Mouse (Mus musculus) embryonic facial prominence, embryonic 13.5 days (tissue): ENCODE results near the gene Tectb. TPM values are rescaled to one million over a fixed set of nuclear protein-coding genes. Genes with fewer than 3 reads are reported as not detected.
"Not testable (repeated sequence)": the region's sequence is repeated elsewhere in the genome, so short reads cannot be mapped to it uniquely, and the experiment has no call there.

ENCODE experiments used
- ATAC-seq: fragments of 200-750 bp; cut with Nextera tagmentation; 2 replicates; pipeline ENCODE4 v1.8.0; 2017; ENCODE audit warnings: low read depth; ENCODE audit not compliant: insufficient number of reproducible peaks, insufficient read depth, low FRiP score, low TSS enrichment
- H3K27ac ChIP-seq: fragments of 300-500 bp; sonication (generic); 2 replicates; pipeline ENCODE4 v1.5.1; 2015; ENCODE audit warnings: moderate library complexity, mild to moderate bottlenecking, inconsistent platforms
- H3K27me3 ChIP-seq: fragments of 300-500 bp; sonication (generic); 2 replicates; pipeline ENCODE4 v1.6.1; 2015; ENCODE audit warnings: mild to moderate bottlenecking, inconsistent platforms
- H3K36me3 ChIP-seq: fragments of 300-500 bp; sonication (generic); 2 replicates; pipeline ENCODE4 v1.6.1; 2015; ENCODE audit warnings: mild to moderate bottlenecking, inconsistent platforms
- H3K4me1 ChIP-seq: fragments of 300-500 bp; sonication (generic); 2 replicates; pipeline ENCODE4 v1.6.1; 2015; ENCODE audit warnings: inconsistent platforms
- H3K4me2 ChIP-seq: fragments of 300-500 bp; sonication (generic); 2 replicates; pipeline ENCODE4 v1.6.1; 2015; ENCODE audit warnings: moderate library complexity, mild to moderate bottlenecking, inconsistent platforms
- H3K4me3 ChIP-seq: fragments of 300-500 bp; sonication (generic); 2 replicates; pipeline ENCODE4 v1.5.1; 2015; ENCODE audit warnings: mild to moderate bottlenecking, inconsistent platforms
- H3K9ac ChIP-seq: fragments of 300-500 bp; sonication (generic); 2 replicates; pipeline ENCODE4 v1.6.1; 2015; ENCODE audit warnings: mild to moderate bottlenecking, inconsistent platforms
- H3K9me3 ChIP-seq: fragments of 300-500 bp; sonication (generic); 2 replicates; pipeline ENCODE4 v1.6.1; 2016; ENCODE audit warnings: inconsistent platforms
- WGBS: fragments of 180-500 bp; shearing (Covaris S2); methylation state at CpG from one replicate; pipeline ENCODE4 v1.1.7; 2015; ENCODE audit warnings: mixed read lengths; 5-methylcytosine and 5-hydroxymethylcytosine counted together
- polyA plus RNA-seq: library from polyadenylated mRNA; unstranded; fragments of >200 nt; fragmentation: Nextera tagmentation; extraction: Ambion mirVana; gene quantifications from 2 replicates; pipeline ENCODE4 v1.2.1, GENCODE M21; 2015

Tectb gene
- polyA plus RNA-seq, 1 experiment from 2014 or later, result not detected

DNA sequence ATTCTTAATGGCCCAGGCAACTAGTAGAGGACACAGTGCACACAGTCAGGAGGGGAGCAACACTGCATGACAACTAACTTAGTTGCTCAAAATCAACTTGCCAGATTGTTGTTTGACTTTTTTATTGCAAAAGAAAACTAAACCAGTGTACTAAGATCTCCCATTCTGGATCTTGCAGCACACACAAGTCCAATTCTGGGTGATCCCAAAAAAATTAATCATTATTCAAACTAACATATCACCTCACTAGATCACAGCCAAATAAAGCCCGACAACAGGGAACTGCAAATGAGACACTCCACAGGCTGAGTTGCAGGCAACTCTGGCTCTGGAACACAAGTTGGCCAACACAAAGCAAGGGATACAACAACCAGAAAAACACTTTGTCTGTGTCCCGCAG is 13.8 kb upstream of the Tectb start:
- H3K9ac ChIP-seq, result no peak overlapping the region
- H3K4me2 ChIP-seq, result no peak overlapping the region
- no peak overlapping the region for H3K4me3 ChIP-seq
- WGBS, result 95% methylated on average over 2 of the region's 2 CpGs
- no peaks in the 10 kb centered on the region for H3K36me3 ChIP-seq
- ATAC-seq, result no peak
- H3K27me3 ChIP-seq, result no peaks in the 10 kb centered on the region
- no peaks in the 10 kb centered on the region for H3K4me1 ChIP-seq
- H3K27ac ChIP-seq, result no peak overlapping the region
- peaks cover 10% of the 10 kb centered on the region; the same call in 1 of the 2 replicates for H3K9me3 ChIP-seq

DNA sequence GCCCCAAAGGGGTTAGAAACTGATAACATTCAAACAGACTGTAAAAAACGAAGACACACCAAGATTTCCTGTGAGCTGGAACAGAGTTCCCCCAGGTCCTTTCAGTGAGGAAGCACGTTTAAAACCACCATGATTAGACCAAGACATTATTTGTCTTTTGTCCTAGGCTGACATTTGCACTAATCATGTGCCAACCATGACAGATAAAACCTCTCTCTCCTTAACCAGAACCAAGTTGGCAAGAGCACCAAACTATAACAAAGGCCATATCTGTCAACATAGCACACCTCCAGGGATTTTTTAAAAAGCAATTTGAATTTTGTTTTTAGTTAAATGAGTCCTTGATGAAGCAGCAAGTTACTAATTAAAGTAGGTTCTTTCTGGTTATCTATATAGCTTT is 12.8 kb upstream of the Tectb start:
- 59% methylated on average over 2 of the region's 2 CpGs for WGBS
- H3K27me3 ChIP-seq, result no peaks in the 10 kb centered on the region
- H3K4me3 ChIP-seq, result no peak overlapping the region
- H3K4me2 ChIP-seq, result no peak overlapping the region
- no peak for ATAC-seq
- H3K36me3 ChIP-seq, result no peaks in the 10 kb centered on the region
- H3K9me3 ChIP-seq, result peaks cover 10% of the 10 kb centered on the region; the same call in 1 of the 2 replicates
- H3K4me1 ChIP-seq, result no peaks in the 10 kb centered on the region
- H3K27ac ChIP-seq, result no peak overlapping the region
- H3K9ac ChIP-seq, result no peak overlapping the region

DNA sequence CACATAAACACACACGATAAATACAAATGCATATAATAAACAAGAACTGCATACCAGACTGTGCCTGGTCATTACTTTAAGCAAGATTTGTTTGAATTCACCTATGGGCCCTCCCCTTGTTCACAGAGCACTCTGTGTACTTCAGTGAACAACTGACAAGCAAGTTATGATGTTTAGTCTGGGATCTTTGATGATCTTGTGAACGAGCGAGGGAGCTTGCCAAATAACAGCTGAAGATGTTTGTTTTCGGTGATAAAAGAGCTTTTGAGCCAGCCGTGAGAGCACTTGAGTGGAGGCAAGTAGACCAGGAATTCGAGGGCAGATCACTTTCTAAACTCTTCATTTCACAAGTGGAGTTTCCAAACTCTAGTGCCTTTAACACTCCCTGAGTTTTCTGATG is 12.2 kb upstream of the Tectb start:
- Histone ChIP-seq H3K9ac (no peak overlapping the region), H3K4me1 (no peaks in the 10 kb centered on the region), H3K9me3 (peaks cover 10% of the 10 kb centered on the region; the same call in 1 of the 2 replicates), H3K36me3 (no peaks in the 10 kb centered on the region), H3K27ac (no peak overlapping the region), H3K27me3 (no peaks in the 10 kb centered on the region), H3K4me3 (no peak overlapping the region), H3K4me2 (no peak overlapping the region)
- ATAC-seq, result no peak
- WGBS, result 83% methylated on average over 6 of the region's 6 CpGs

GRCm38 (mm10) chr19:55169236-55169729 is 11.2 kb upstream of the Tectb start:
- H3K4me1 ChIP-seq, ATAC-seq: not testable (repeated sequence)
- 91% methylated on average over 8 of the region's 8 CpGs for WGBS

DNA sequence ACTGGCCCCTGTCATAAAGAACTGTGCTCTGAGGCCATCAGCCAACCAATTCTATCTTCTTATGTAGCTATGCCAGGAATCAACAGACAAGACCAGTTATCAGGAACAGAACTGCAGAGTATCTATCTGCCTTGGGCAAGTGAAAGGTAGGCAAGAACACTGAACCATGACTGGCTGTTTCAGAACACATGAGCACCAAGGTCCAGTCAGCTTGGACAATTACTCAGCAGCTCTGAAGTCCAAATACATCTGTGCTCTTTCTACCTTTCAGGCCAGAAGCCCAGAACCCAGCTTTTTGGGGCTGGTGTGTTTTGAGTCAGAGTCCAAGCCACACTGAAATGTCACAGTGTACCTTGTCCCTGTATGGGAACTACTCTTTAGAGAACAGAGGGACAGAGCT is 10.1 kb upstream of the Tectb start:
- Histone ChIP-seq H3K4me2 (no peak overlapping the region), H3K4me1 (no peaks in the 10 kb centered on the region)

More at GRCm38 (mm10) chr19:55169236-55169729, 11.2 kb upstream of the Tectb start:
- not testable (repeated sequence) for H3K4me3 ChIP-seq, H3K9ac ChIP-seq, H3K27me3 ChIP-seq, H3K9me3 ChIP-seq, H3K4me2 ChIP-seq, H3K27ac ChIP-seq, H3K36me3 ChIP-seq

GRCm38 (mm10) chr19:55171585-55171984 is 8.9 kb upstream of the Tectb start:
- H3K27me3 ChIP-seq, result no peaks in the 10 kb centered on the region
- H3K9me3 ChIP-seq, result peaks cover 10% of the 10 kb centered on the region; the same call in 1 of the 2 replicates
- no peak overlapping the region for H3K27ac ChIP-seq
- H3K9ac ChIP-seq, result no peak overlapping the region
- H3K36me3 ChIP-seq, result no peaks in the 10 kb centered on the region
- WGBS, result 88% methylated on average over 1 of the region's 1 CpGs
- ATAC-seq, result no peak
- H3K4me2 ChIP-seq, result no peak overlapping the region
- no peaks in the 10 kb centered on the region for H3K4me1 ChIP-seq
- no peak overlapping the region for H3K4me3 ChIP-seq

More for the DNA sequence above, 10.1 kb upstream of the Tectb start:
- Histone ChIP-seq H3K9ac (no peak overlapping the region), H3K9me3 (peaks cover 10% of the 10 kb centered on the region; the same call in 1 of the 2 replicates), H3K27ac (no peak overlapping the region), H3K4me3 (no peak overlapping the region), H3K27me3 (no peaks in the 10 kb centered on the region), H3K36me3 (no peaks in the 10 kb centered on the region)
- ATAC-seq, result no peak

DNA sequence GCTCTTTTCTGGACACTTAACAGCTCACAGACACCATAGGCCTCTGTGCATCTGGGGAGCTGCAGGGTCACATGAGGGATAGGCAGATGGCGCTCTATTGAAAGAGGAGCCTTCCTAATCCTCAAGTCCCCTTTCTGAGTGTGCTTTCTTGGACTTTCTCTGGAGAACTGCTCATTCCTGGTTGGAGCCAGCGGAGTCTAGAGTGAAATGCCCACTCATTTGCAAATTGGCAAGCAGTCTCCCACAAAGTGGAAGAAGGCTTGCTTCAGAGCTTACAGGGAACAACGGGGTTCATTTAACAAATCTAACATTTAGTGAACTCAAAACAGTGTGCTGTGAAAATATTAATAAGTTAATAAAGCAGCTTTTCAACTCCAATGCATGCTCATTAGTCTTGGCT is 3.4 kb upstream of the Tectb start:
- H3K4me1 ChIP-seq, result no peaks in the 10 kb centered on the region
- no peak overlapping the region for H3K9ac ChIP-seq
- H3K36me3 ChIP-seq, result no peaks in the 10 kb centered on the region
- no peaks in the 10 kb centered on the region for H3K9me3 ChIP-seq
- no peaks in the 10 kb centered on the region for H3K27me3 ChIP-seq
- no peak overlapping the region for H3K27ac ChIP-seq
- no peak for ATAC-seq
- H3K4me2 ChIP-seq, result no peak overlapping the region
- WGBS, result 83% methylated on average over 3 of the region's 3 CpGs
- no peak overlapping the region for H3K4me3 ChIP-seq

- no peak overlapping the region for H3K27ac ChIP-seq
- WGBS, result 72% methylated on average over 7 of the region's 7 CpGs
- ATAC-seq, result no peak
Observed at GRCm38 (mm10) chr19:55184442-55184841, 3.9 kb downstream of the Tectb start.

GRCm38 (mm10) chr19:55185074-55185473 is 4.5 kb downstream of the Tectb start:
- ATAC-seq, result no peak
- Histone ChIP-seq H3K4me1 (no peaks in the 10 kb centered on the region), H3K27ac (no peak overlapping the region), H3K9me3 (no peaks in the 10 kb centered on the region), H3K4me2 (no peak overlapping the region), H3K27me3 (no peaks in the 10 kb centered on the region), H3K9ac (no peak overlapping the region), H3K4me3 (no peak overlapping the region), H3K36me3 (no peaks in the 10 kb centered on the region)
- WGBS, result 76% methylated on average over 7 of the region's 7 CpGs

More at GRCm38 (mm10) chr19:55184442-55184841, 3.9 kb downstream of the Tectb start:
- H3K4me1 ChIP-seq, result no peaks in the 10 kb centered on the region
- no peak overlapping the region for H3K9ac ChIP-seq
- H3K27me3 ChIP-seq, result no peaks in the 10 kb centered on the region
- H3K4me2 ChIP-seq, result no peak overlapping the region
- H3K9me3 ChIP-seq, result no peaks in the 10 kb centered on the region
- H3K36me3 ChIP-seq, result no peaks in the 10 kb centered on the region
- no peak overlapping the region for H3K4me3 ChIP-seq

DNA sequence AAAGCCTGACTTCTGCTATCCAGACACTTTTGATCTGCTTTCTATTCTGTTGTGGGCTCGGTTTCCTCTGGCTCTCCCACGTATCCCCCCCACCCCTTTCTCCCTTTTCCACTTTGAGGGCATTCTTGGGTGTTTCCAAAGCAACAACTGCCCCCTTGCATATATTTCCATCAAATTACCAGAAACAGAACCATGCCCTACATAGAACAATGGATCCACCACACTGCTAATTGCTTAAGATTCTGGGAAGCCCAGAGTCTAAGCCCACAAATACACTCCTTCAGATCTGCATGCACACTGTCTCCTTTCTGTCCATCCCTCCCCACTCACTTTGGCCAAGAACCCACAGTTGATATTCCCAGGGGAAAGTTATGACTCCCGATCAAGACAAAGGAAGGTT is 5.1 kb downstream of the Tectb start:
- Histone ChIP-seq H3K27me3 (no peaks in the 10 kb centered on the region), H3K27ac (no peak overlapping the region), H3K4me1 (no peaks in the 10 kb centered on the region), H3K9ac (no peak overlapping the region), H3K36me3 (no peaks in the 10 kb centered on the region), H3K4me3 (no peak overlapping the region), H3K9me3 (no peaks in the 10 kb centered on the region), H3K4me2 (no peak overlapping the region)
- 43% methylated on average over 3 of the region's 3 CpGs for WGBS
- ATAC-seq, result no peak

GRCm38 (mm10) chr19:55190065-55190464 is 9.5 kb downstream of the Tectb start:
- H3K27me3 ChIP-seq, result no peaks in the 10 kb centered on the region
- no peak overlapping the region for H3K4me3 ChIP-seq
- H3K9ac ChIP-seq, result no peak overlapping the region
- 85% methylated on average over 5 of the region's 5 CpGs for WGBS
- no peak overlapping the region for H3K4me2 ChIP-seq
- ATAC-seq, result no peak
- no peak overlapping the region for H3K27ac ChIP-seq
- H3K9me3 ChIP-seq, result no peaks in the 10 kb centered on the region
- peaks cover 6% of the 10 kb centered on the region; the same call in 1 of the 2 replicates for H3K4me1 ChIP-seq
- H3K36me3 ChIP-seq, result no peaks in the 10 kb centered on the region

DNA sequence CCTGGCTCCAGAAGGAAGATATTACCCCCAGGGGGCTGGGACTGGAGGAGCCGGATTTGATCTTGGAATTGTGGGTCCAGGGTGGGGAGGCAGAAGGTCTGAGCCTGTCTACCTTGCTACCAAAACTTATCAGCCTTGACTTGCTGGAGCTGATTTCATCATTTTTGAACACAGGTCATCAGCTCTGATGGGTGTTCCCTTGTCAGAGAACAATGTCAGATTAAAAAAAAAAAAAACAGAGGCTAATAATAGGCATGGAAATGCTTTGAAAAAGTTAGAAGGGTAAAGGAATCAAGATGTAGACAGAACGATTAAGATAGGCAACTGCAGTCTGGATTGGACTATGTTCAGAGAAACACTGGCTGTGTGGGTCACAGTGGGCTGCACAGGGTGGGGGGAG is 11.1 kb downstream of the Tectb start:
- no peak for ATAC-seq
- Histone ChIP-seq H3K4me1 (peaks cover 6% of the 10 kb centered on the region; the same call in 1 of the 2 replicates), H3K4me2 (no peak overlapping the region), H3K9ac (no peak overlapping the region), H3K36me3 (no peaks in the 10 kb centered on the region), H3K4me3 (no peak overlapping the region), H3K27ac (no peak overlapping the region), H3K9me3 (no peaks in the 10 kb centered on the region), H3K27me3 (no peaks in the 10 kb centered on the region)
- 44% methylated on average over 2 of the region's 2 CpGs for WGBS
